Mouse (Mus musculus): ENCODE measurements around the gene Hoxb1.

Hoxb1 gene

DNA sequence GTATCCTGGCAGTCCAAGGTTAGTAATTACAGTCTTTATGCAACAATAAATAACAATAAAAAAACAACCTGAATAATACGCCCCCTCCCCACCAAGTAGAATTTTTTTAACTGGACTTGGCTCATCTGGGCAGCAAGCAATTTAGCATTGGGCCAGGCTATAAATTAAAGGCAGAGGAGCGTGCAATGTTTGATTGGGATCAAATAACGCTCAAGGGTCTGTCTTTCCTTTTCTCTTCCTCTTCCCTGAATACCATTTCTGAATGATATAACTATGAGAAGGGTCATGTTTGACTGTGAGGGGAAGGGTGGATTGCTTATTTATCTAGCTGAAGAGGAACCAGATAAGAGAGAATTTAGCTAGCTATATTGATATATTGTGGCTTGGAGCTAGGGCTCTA, 16.6 kb upstream of the Hoxb1 start:
- intact Hi-C loops (cut with DNase I) = no loop called here

DNA sequence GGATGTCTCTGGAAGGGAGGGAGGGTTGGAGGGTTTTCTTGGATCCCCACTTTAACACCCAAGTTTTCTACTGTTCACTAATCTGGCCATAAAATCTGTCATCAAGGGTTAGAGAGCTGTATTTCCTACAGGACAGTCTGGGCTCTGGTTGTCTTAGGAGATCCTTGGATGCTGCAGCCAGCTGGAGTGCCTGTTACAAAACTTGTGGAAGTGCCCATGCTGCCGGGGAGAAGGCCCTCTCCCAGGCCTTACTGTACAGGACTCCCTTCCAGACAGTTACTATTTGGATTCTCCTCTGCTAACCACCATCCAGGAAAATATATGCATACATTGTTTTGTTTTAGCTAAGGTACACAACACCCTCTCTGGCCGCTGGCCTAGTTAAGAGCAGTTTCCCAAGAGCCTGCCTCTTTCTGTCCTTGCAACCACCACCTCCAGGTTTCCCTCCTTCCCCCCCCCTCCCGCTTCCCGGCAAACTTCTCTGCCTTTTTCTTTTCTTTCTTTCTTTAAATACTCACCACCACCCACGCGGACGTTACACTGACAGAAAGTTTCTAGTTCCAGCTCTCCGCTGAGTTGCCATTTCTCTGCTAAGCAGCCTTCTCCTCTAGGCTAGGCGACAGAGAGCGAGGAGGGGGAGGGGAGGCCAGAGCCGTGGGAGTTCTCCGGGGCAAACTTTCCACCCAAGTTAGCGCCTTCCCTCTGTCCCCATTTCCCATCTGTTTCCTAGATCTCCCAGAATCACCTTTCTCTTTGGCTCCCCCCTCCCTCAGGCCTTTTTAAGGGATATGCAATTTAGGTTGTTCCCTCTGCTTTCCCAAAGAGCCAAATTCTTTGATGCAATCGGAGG, 15.8 kb upstream of the Hoxb1 start:
- intact Hi-C loops (cut with DNase I) = loop anchor here (5.0 to 10.0 kb wide), 3 partner anchors 32 to 275 kb away; partner anchors contain the start of genes Hoxb4 and Hoxb8

- intact Hi-C loops (cut with DNase I) = loop anchor here (5.0 to 10.0 kb wide), 3 partner anchors 33 to 275 kb away; partner anchors contain the start of genes Hoxb4 and Hoxb8
These were observed 15.3 kb upstream of the Hoxb1 start, which contains the start of gene Hoxb2 for GRCm38 (mm10) chr11:96350341-96350624. Gene Hoxb2 (plus strand): TSS chr11:96350525.

DNA sequence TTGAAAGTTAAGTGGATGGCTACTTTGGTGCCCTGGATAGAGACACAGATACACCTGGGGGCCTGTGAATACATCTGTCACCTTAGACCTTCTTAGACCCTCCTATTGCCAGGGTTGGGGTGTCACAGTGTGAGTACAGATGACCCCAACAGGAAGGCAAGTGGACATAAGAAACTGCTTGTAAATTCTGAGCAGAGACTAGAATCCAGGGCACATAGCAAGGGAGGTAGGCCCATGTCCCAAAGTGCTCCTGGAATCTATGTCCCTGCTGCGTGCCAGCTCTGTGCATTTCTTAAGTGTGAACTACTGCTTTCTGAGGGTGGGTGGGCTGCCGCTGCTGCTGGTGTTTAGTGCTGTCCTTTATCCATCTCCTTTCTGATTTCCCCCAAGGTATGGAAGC, 14.8 kb upstream of the Hoxb1 start:
- intact Hi-C loops (cut with DNase I) = loop anchor here (5.0 to 10.0 kb wide), 3 partner anchors 33 to 274 kb away; partner anchors contain the start of genes Hoxb4 and Hoxb8

DNA sequence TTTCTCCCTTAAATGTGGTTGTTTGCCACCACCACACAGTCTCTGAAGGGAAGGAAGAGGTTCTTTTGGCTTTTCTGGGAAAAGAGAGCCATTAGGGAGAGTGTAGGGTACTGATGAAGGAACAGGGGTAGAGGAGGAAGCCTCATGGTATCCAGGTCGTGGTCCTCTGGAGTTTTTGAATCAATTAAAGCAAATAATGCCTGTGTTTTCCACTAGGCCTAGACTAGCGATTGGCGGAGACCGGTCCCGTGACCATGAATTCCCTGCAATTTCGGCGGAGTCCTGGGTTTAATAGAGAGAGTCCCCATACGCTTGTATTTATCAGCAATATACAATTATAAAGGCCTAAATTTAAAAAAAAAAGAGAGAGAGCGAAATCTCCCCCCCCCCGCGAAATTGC, 14.2 kb upstream of the Hoxb1 start:
- intact Hi-C loops (cut with DNase I) = loop anchor here (5.0 to 10.0 kb wide), 3 partner anchors 34 to 273 kb away; partner anchors contain the start of genes Hoxb4 and Hoxb8

DNA sequence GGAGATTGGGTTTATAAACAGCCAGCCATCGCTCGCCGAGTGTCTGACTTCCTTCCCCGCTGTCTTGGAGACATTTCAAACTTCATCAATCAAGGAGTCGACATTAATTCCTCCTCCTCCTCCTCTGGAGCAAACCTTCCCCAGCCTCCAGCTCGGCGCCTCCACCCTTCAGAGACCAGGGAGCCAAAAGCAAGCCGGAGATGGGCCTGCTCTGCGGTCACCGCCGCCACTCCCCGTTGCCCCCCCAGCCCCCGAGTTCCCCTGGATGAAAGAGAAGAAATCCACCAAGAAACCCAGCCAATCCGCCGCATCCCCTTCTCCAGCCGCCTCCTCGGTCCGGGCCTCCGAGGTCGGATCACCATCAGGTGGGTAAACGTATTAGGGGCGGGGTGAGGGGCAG, 13.7 kb upstream of the Hoxb1 start:
- intact Hi-C loops (cut with DNase I) = loop anchor here (5.0 to 10.0 kb wide), 3 partner anchors 35 to 273 kb away; partner anchors contain the start of genes Hoxb4 and Hoxb8

GRCm38 (mm10) chr11:96352691-96353521, 12.6 kb upstream of the Hoxb1 start:
- intact Hi-C loops (cut with DNase I) = loop anchor here (5.0 to 10.0 kb wide), 3 partner anchors 36 to 272 kb away; partner anchors contain the start of genes Hoxb4 and Hoxb8

DNA sequence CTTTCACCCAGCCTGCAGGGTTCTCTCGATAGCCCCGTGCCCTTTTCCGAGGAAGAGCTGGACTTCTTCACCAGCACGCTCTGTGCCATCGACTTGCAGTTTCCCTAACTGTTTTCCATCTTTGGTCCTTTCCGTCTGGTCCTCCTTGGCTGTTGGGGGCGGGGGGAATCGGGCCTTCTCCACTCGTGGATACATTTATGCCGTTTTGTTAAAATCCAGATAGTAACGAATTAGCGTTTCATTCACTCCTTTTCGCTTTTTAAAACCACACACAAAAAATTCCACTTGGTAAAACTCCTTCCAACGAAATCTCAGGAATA, 12.1 kb upstream of the Hoxb1 start:
- intact Hi-C loops (cut with DNase I) = loop anchor here (5.0 to 10.0 kb wide), 3 partner anchors 36 to 271 kb away; partner anchors contain the start of genes Hoxb4 and Hoxb8

DNA sequence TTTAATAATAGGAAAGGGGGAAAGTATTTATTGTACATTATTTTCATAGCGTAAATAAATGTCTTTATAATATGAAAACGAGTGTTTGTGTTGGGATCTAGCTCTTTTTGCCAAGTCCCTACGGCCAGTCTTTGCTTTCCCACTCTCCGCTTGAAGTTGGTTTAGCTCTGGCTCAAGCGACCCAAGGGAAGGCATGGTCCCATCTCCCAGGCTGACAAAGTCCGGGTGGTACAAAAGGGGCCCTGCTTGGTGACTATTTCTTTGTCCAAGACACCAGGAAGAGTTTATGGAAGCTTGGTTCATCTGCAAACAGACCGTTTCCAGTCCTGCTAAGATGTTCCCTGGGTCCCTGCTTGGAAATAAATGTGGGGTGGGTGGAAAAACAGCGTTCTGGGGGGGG, 11.6 kb upstream of the Hoxb1 start:
- intact Hi-C loops (cut with DNase I) = loop anchor here (2.0 to 10.0 kb wide), 5 partner anchors 37 to 271 kb away; partner anchors contain the start of genes Hoxb4, Hoxb5 and Hoxb8

- intact Hi-C loops (cut with DNase I) = loop anchor here (2.0 to 10.0 kb wide), 5 partner anchors 37 to 270 kb away; partner anchors contain the start of genes Hoxb4, Hoxb5 and Hoxb8
These were observed 11.2 kb upstream of the Hoxb1 start for GRCm38 (mm10) chr11:96354376-96354775.

DNA sequence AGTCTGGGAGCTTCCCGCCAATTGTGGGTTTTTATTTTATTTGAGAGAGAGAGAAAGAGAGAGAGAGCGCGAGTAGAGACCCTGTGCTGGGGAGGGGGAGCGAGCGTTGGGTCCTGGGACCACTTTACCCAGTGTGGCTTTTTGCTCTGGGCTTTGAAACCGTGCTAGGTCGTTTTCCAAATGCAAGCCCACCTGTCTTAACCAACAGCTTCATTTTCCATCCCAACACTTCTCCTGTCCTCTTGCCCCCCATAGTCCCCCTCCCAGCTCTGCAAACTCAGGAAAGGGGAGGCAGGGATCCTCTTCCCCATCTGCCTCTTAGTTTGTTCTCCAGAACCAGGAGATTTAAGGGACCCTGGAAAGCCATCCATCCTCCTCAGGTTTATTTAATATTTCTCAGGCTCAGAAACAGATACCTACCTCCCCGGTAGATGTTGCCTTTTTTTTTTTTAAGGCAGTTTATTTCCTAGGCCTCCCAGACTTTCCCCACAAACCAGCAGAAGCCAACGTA, 10.7 kb upstream of the Hoxb1 start:
- intact Hi-C loops (cut with DNase I) = loop anchor here (2.0 to 10.0 kb wide), 6 partner anchors 38 to 270 kb away; partner anchors contain the start of genes Hoxb4, Hoxb5 and Hoxb8

GRCm38 (mm10) chr11:96363807-96364206, 1.7 kb upstream of the Hoxb1 start:
- intact Hi-C loops (cut with DNase I) = no loop called here

DNA sequence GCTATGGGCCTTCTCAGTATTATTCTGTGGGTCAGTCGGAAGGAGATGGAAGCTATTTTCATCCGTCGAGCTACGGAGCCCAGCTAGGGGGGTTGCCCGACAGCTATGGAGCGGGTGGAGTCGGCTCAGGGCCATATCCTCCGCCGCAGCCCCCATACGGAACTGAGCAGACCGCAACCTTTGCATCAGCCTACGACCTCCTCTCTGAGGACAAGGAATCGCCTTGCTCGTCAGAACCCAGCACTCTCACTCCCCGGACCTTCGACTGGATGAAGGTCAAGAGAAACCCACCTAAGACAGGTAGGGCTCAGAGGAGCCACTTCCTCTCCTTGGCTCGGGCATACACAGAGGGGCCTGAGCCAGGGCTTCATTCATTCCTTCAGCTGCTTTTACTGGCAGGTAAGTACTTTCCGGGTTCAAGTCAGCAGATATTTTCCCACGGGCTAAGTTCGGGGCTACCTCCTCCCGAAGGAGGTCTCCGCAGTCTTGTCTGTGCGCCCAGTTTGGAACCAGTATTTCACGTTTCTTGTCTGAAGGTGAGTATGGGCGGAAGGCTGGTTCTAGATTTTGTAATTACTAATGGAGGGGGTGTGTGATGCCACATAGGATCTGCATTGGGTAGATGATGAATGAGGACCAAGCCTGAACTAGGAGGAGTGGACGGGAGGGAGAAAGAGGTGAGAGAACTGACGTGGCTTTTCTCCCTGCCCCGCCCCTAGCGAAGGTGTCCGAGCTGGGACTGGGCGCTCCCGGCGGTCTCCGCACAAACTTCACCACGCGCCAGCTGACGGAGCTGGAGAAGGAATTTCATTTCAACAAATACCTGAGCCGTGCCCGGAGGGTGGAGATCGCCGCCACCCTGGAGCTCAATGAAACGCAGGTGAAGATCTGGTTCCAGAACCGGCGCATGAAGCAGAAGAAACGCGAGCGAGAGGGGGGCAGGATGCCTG, 815 bp downstream of the Hoxb1 start:
- intact Hi-C loops (cut with DNase I) = no loop called here

GRCm38 (mm10) chr11:96367141-96367540, 1.6 kb downstream of the Hoxb1 start:
- intact Hi-C loops (cut with DNase I) = no loop called here

DNA sequence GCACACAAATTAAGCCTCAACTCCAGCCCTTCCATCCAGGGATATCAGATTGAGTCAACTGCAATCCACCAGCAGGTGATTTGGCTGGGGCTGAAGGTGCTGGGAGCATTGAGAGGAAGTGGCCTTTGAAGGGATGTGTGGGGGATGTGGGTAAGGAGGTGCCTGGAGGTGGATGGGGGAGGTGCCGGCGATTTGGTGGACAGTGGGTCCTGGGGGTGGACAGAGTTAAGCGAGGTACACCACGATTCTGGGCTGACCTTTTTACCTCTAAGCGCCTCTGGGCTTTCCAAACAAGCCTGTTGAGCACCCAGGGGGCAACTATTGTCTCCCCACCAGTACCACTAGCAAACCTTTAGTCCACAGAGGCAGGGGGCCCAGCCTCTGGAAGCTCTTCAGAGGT, 3.1 kb downstream of the Hoxb1 start:
- intact Hi-C loops (cut with DNase I) = no loop called here

- intact Hi-C loops (cut with DNase I) = no loop called here
These were observed 3.6 kb downstream of the Hoxb1 start for GRCm38 (mm10) chr11:96369140-96369539.

- intact Hi-C loops (cut with DNase I) = no loop called here
These were observed 6.2 kb downstream of the Hoxb1 start for GRCm38 (mm10) chr11:96371726-96372125.

DNA sequence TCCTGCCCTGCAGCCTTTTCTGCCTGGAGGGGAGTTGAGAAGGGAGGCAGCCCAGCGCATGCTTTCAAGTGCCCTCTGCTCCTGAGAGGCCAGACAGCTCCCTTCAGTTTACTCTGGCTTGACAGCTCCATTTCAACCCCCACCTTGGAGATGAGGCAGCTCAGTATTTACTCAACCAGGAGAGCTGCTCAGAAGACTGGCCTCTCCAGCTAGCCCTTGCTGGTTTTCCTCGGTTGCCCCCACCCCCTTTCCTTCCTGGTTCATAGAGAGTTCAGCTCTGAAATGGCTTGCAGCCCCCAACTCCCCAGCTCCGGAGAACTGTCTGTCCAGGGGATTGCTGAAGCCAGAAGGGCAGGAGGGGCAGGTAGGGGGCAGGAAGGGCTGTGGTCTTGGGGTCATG, 7.0 kb downstream of the Hoxb1 start:
- intact Hi-C loops (cut with DNase I) = no loop called here

GRCm38 (mm10) chr11:96374810-96375209, 9.3 kb downstream of the Hoxb1 start:
- intact Hi-C loops (cut with DNase I) = no loop called here

GRCm38 (mm10) chr11:96383381-96383780, 17.8 kb downstream of the Hoxb1 start:
- intact Hi-C loops (cut with DNase I) = no loop called here
